Mouse (Mus musculus) heart, adult 8-10 months (tissue): ENCODE results near the gene G430095P16Rik. TPM values are rescaled to one million over a fixed set of nuclear protein-coding genes. Genes with fewer than 3 reads are reported as not detected.

Experiments
- DNase-seq: peaks from one replicate; pipeline ENCODE4 v3.0.0; 2022; ENCODE audit warnings: low spot score
- total RNA-seq, 4 experiments: library from RNA; stranded (reverse); gene quantifications; 2 replicates each; pipeline ENCODE4 v1.2.4; 2022

The G430095P16Rik gene
- total RNA-seq, 4 experiments from 2014 or later: 0.66 TPM; not detected in 3

DNA sequence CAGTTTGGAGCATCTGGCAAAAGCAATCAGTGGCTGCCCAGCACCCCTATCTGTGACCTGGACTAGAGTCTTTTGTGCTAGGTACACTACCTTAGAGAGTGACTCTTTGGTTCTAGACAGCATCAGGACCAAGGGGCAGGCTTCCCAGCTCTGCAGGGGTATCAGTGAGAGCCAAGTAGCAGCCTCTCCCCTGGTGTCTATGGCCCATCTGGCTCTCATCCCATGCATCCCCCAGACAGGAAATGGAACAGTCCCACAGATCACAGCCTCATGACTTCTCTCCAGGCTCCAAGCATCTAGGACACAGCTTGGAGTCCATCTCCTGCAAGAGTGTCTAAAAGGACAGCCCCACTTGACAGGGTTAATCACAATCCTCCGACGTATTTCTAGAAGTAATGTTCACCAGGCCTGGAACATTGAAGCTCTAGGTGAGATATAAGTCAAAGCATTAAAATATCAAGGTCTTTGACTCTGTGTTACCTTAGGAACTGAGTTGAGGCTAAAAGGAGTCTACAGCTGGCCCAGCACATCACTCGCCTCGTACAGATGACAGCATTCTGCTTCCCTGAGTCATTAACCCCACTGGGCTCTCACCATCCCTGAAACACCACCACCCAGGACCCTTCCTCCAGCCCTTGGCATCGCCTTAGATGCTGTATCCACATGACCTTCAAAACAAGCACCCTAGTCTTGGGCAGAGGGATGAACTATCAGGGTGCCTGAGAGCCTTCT, 3.7 kb upstream of the G430095P16Rik start:
- DNase-seq: no peak

DNA sequence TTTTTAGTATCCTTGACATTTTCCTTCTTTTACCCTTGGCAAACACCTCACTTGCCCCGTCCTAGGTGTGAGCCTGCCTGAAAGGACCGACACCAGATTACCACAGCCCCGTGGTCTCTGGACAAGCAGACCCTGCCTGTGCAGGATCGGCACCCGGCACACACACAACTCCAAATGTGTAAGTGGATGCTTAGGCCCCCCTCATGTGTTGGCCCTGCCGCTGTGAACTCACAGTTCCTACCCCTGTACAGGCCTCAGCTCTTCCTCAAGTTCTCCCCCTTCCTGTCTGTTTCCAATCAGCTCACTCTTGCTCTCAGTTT, 317 bp upstream of the G430095P16Rik start:
- DNase-seq: no peak

DNA sequence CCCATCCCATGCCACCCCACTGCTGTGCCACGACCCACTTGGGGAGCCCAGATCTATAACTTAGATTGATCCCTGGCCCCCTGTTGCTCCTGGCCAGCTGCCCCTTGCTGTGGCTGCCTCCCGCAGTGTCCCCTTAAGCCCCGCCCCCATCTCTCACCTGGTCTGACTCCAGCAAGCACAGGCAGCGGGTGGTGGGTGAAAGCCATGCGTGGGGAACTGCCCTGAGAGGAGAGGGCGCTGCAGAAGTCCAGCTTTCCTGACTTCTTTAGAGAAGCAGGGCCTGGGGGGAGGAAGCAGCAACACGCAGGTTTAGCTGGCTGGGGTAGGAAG, 729 bp downstream of the G430095P16Rik start:
- no peak for DNase-seq

DNA sequence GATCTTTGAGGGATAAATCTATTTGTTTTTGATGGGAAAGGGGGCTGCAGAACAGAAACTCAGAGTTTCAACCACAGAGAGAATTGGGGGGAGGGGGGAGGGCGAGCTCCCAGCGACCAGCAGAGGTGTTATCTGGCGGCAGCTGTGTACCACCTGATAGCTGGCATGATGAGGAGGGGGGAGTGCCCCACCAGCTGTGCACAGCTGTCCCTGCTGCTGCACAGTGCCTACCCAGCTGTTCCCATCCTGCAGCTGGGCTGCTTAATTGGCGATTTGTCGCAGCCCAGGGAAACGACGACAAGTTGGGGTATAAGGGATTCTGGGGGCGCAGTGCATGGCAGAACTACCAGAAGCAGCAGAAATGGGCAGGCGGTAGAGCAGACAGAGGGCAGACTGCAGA, 1.9 kb downstream of the G430095P16Rik start:
- DNase-seq: no peak

DNA sequence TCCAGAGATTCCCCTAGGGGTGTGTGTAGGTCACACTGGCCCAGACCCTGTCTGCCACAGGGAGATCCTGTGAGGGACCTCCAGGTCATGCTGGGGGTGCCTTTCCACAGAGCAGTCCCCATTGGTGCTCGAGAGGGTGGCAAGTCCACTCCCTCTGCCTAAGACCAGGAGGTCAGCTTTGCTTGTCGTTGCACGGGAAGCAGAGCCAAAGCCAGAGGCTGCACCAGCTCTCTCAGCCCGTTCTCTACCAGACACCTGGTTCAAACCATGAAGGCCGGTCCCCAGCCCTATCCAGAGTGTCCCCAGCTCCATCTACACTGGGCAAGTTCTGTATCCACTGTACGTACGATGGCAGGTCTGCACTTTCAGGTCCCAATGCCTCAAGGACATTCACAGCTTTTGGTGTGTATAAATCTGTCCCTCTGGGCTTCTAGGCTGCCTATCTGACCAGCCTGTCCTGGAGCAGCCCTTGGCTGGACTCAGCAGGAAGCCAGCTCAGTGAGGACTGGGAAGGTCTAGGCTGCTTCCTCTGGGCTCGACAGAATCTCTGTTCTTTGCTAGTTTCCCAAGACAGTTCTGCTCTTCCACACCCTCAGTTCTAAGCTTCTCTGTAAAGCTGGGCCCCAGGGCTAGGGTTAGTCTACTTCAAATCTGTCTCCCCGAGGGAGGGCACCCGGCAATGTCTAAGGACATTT, 2.6 kb downstream of the G430095P16Rik start:
- DNase-seq: no peak

DNA sequence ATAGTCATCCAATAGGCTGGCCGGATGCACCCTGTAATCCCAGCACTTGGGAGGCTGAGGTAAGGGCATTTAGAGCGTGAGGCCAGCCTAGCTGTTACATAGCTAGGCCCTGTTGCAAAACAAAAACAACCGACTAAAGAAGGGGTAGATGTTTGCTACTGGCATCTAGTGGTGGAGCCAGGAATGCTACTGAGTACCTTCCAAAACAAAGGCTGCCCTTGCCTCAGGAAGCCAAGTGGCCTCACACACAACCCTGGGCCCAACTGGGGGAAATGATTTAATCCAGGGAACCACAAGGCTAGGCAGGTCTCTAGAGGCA, 3.1 kb downstream of the G430095P16Rik start:
- no peak for DNase-seq

DNA sequence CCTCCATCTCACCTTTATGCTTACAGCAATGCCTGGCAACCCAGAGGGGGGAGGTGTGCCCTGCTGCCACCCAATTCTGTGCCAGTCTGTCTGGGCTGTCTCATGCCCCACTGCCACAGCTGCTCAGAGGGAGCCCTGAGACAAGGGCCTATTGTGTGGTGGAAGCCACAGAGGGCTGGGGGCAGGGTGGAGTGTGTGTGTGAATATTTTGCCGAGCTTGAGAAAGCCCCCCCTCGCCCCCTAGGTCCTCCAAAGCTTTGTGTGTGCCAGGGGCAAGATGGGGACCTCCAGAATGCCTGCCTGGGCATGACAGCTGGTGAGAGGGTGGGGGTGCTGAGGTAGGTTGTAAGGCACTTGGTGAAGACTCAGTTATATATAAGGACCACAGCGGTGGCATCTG, 5.7 kb downstream of the G430095P16Rik start:
- DNase-seq: no peak

DNA sequence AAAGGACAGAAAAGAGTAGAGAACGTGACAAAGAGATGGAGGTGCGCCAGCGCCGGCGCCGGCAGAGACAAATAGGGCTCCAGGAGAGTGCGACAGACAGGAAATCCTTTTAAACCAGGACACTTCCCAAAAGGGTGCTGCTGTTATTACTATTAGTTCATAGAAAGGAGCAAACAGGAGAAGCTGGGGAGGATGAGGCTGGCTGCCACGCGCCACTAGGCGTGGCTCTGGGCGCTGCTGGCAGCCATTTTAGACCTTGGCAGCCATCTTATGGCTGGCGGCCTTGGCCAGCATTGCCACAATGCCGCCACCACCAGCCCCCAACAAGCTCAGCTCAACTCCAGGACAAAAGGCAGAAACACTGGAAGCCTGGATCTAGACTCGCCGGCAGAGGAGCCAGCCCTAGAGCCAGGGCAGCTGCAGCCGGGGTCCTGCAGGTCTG, 7.1 kb downstream of the G430095P16Rik start:
- DNase-seq: no peak

DNA sequence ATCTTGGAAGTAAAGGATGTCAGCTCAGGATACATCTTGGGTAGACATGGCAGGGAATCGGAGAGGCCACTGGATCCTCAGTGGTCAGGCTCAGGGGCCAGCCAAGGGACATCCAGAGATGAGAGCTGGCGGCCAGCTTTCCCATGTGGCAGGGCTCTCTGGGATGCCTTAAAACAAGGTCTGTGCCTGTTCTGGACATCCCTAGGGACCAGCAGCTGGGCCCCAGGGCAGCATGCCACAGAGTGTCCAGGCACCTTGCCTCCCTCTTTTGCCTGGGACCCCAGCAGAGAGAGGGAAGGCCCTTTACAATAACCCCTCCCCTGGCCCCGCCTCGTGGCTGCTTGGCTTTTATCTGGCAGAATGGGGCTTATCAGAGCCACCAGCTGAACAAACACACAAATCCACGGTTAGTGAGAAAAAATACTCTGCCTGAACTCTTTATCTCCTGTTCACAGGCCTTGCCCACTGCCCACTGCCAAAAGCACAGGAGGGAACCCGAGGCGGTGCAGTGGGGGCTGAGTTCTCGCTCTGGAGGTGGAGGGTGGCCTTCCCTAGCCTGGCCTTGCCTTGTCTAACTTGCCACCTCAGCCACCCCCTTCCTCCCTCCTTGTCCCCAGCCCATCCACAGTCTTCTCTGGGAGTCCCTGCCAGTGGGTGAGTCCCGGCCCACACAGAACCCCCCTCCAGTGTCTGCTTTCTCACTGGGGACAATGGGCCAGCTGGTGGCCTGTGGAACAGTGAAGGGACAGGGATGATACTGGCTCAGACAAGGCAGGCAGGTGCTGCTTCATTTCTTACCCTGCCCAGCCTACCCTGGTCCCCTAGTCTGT, 7.9 kb downstream of the G430095P16Rik start:
- no peak for DNase-seq

DNA sequence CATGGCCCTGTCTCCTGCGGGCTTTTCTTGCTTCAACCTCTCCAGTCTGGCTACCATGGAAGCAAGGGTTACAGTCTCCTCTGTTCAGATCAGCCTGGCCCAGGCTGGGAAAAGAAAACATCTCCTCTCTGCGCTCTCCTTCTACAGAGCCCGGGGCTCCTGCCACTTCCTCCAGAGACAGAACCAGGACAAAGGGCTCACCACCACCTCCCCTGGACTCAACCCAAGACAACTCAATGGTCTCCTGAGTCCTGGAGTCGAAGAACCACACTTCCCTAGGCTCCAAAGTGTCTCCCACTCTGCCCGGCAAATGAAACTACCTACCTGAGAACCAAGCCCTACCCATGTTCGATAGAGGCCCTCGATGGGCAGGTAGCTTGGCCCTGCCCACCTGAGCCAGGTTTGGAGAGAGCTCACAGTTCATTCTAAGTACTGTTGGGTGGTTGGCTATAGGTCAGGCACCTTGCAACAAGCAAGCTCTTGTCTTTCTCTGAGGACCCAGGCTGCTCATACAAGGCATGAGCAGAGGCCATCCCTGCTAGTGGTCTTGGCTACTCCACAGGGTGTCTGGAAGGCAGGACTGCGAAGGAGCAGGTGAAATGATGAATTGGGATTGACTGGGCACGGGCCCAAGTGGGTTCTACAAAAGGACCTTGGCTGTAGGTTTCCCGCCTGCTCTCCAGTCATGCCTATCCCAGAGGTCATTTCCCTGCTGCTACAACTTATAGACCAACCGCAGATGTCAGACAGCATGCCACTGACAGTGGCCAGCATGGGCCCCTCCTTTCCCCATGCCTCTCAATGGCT, 8.8 kb downstream of the G430095P16Rik start:
- no peak for DNase-seq

DNA sequence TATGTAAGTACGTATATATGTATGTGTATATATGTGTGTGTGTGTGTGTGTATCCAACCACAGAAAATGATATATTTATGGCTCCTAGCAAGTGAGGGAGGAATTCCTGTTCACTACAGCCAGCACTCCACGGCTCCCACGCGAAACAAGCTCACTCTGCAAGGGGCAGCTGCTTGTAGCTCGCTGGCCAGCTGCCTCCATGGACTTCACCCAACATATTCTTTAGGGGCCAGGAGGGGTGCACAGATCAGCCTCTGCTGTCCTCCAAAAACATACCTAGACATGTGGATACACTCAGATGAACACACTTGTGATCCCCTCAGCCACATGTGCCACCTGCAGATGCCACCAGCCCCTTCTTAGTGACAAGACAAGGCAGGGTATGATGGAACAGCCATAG, 9.7 kb downstream of the G430095P16Rik start:
- no peak for DNase-seq

DNA sequence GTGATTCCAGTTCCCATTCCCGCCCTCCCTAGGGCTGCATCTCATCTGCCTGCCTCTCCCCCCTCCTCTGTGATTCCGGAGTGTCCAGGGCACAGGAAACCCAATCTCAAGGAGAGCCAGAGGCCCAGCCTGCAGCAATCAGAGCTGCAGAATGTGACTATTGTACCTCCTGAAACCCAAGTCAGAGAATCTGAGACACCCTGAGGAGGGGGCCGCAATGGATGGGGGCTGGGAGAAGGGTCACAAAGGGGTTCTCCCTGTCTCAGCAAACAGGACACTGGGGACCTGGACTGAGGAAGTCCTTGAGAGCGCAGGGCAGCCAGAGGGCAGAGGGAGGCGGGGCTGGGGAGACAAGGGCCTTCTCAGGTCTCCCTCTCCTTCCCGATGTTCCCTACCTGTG, 10.2 kb downstream of the G430095P16Rik start:
- DNase-seq: no peak

DNA sequence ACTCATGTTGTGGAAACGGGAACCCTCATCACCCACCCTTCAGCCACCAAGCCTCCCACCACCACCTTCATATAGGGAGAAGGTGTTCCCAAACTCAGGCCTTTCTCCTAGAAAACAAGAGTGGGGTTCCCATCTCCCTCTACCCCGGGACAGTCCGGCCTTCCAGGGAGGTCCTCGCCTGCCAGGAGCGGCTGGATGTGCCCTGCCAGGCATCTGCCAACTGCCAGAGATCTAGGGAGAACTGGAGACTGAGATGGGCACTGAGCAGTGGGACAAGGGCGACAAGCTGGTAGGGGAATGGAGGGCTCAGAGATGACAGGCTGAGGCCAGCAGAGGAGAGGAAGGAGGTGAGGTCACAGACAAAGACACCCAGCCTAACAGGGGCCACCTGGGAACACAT, 11.2 kb downstream of the G430095P16Rik start:
- DNase-seq: no peak

DNA sequence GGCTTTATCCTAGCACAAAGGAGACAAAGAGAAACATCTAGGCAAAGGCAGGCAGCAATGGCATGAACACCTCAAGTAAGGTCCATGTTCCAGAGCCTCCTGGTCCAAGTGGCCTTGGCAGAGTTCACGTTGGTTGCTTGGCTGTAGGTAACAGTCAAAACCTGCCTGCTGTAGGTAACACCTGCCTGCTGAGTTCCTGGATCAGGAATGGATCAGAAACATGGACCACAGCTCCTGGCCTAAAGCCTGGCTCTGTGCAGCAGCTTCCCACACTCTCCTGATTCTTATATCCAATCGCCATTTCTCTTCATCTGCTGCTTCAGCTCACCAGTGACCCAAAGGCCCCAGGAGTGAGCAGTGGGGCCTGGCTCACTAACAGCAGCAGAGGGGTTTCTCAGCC, 11.9 kb downstream of the G430095P16Rik start:
- no peak for DNase-seq

DNA sequence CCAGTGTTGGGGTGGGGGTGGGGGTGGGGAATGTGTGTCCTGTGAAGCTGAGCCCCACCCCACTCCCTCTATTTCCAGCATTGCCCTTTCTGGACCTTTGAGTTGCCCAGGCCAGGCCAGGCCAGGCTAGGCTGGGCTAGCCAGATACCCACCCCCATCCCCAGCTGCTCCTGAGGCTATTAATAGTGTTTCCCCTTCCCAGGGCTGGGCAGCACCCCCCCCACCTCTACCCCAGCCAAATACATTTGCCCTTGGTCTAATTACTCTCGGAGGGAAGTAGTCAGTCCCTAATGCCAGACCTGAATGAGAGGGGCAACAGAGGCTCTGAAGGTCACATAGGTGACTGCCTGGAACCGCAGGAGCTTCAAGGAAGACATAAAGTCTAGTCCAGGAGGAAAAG, 12.8 kb downstream of the G430095P16Rik start:
- DNase-seq: no peak

DNA sequence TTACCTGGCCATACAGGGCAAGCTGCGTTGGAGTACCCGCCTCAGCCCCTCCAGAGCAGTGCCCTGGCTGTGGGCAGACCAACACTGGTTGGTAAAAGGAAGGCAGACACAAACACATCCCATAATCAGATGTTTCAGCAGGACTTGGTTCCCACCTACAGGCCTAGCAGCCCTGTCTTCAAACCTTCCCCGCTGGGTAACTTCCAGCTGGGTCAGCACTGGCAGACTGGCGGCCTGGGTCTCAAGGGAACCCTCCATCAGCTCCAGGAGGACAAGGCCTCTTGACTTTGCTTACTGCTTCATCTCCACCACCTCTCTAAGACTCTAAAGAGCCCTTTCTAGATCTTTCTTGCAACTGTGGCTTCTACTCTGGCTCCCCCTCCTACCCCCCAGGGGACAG, 13.7 kb downstream of the G430095P16Rik start:
- no peak for DNase-seq

DNA sequence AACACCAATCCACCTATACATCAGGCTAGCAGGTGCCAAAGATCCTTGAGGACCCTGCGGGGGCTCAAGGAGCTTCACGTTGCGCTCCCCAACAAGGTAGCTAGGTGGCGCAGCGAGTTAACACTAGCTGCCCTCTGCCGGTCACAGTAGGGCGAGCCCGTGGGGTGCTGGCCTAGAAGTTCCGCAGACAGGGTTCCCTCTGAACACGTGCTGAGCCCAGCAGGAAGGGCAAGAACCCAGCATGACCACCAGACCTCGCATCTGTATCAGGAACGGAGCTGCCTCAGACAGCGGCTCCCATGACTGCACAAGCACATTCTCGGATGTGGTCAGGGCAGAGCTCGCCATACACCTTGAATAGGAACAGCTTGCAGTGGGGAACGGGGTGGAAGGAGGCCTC, 14.8 kb downstream of the G430095P16Rik start:
- DNase-seq: peak; percentile 81

DNA sequence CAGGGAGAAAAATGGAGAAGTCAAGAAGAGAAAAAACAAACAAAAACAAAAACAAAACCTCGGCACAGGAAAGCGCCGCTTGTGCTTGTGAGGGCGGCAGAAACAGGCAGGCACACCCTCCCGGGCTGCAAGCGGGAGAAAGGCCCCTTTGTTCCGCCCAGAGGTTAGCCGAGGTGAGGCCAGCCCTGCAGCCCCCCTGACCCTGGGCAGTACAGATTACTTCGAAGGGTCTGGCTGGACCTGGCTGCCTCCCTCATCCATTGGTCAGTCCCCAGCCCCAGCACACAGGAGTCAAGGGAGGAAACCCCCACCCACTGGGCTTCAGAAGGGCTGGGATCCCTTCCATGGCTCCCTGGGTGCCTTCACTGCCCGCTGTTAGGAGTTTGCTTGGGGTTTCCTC, 15.5 kb downstream of the G430095P16Rik start:
- DNase-seq: no peak

DNA sequence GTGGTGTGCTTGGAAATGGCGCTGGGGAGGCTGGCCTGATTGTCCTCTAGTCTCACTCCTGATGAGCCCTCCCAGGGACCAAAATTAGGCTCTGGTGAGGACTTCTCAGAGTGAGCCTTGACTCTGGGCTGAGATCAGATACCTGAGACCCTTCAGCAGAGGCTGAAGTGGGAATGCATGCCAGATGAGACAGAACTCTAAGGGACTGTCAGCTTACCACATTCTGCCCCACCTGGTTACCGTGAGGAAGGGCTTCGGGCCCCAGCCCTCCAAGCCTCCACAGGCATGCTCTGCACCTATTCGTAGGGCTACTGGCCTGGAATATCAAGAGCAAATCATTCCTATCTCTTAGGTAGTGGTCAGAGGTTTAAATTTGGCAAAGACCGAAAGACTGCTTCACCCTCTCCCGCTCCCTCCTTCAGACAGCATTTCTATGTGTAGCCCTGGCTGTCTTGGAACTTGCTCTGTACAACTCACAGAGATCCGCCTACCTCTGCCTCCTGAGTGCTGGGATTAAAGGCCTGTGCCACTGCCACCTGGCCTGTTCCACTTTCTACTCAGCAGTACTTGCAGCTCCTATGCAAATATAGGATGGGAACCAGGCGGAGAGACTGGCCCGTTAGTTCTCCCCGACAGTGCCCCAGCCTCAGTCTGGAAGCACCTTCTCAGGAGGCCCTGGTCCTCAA, 16.1 kb downstream of the G430095P16Rik start:
- DNase-seq: no peak

DNA sequence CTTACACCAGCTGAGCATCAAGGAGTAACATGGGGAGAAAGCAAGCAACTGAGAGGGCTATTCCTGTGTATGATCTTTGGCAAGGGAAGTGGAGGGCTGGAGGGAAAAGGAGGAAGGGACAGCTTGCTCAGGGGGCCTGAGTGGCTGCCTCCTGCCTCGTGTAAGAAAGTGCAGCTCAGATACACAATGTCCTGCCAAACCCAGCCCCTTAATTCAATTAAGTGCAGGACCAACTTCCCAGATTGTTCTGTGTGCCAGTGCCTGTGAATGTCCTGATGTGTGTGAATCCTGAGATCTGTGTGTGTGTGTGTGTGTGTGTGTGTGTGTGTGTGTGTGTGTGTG, 16.6 kb downstream of the G430095P16Rik start:
- DNase-seq: no peak
